Mouse (Mus musculus) hindbrain, embryonic 11.5 days (tissue): Measurements from ENCODE around the gene E330017A01Rik. TPM values are rescaled to one million over a fixed set of nuclear protein-coding genes. Genes with fewer than 3 reads are reported as not detected.

Experiments used
- ATAC-seq: fragments of 200-750 bp; cut with Nextera tagmentation; 2 replicates; pipeline ENCODE4 v1.8.0; 2017; ENCODE audit warnings: mild to moderate bottlenecking, moderate TSS enrichment, moderate library complexity; ENCODE audit not compliant: low FRiP score
- DNase-seq: peaks from one replicate; pipeline ENCODE4 v3.0.0-alpha.2; 2015; ENCODE audit warnings: low spot score
- H3K27ac ChIP-seq: fragments of 300-500 bp; sonication (generic); 2 replicates; pipeline ENCODE4 v1.5.1; 2014; ENCODE audit warnings: mild to moderate bottlenecking, low read depth, low read length
- H3K27me3 ChIP-seq: fragments of 300-500 bp; sonication (generic); 2 replicates; pipeline ENCODE4 v1.6.1; 2014; ENCODE audit warnings: mild to moderate bottlenecking, low read length, moderate library complexity, mixed read lengths; ENCODE audit not compliant: control insufficient read depth, insufficient read depth
- H3K36me3 ChIP-seq: fragments of 300-500 bp; sonication (generic); 2 replicates; pipeline ENCODE4 v1.6.1; 2014; ENCODE audit warnings: mild to moderate bottlenecking, low read length, moderate library complexity, mixed read lengths; ENCODE audit not compliant: control insufficient read depth, insufficient read depth
- H3K4me1 ChIP-seq: fragments of 300-500 bp; sonication (generic); replicated peaks from 2 replicates; pipeline ENCODE4 v1.6.1; 2014; ENCODE audit warnings: low read length, mixed read lengths; ENCODE audit not compliant: control insufficient read depth, insufficient read depth
- H3K4me2 ChIP-seq: fragments of 300-500 bp; sonication (generic); replicated peaks from 2 replicates; pipeline ENCODE4 v1.6.1; 2014; ENCODE audit warnings: mild to moderate bottlenecking, low read depth, low read length
- H3K4me3 ChIP-seq: fragments of 300-500 bp; sonication (generic); 2 replicates; pipeline ENCODE4 v1.5.1; 2014; ENCODE audit warnings: low read depth, low read length
- H3K9ac ChIP-seq: fragments of 300-500 bp; sonication (generic); 2 replicates; pipeline ENCODE4 v1.6.1; 2014; ENCODE audit warnings: low read depth, low read length
- H3K9me3 ChIP-seq: fragments of 300-500 bp; sonication (generic); 2 replicates; pipeline ENCODE4 v1.6.1; 2016; ENCODE audit warnings: low read length; ENCODE audit not compliant: control insufficient read depth
- WGBS: fragments of 180-500 bp; shearing (Covaris S2); extraction: QIAGEN DNeasy Blood & Tissue Kit; methylation state at CpG from one replicate; pipeline ENCODE4 v1.1.7; 2014; 5-methylcytosine and 5-hydroxymethylcytosine counted together
- polyA plus RNA-seq: library from polyadenylated mRNA; unstranded; fragments of >200 nt; fragmentation: Nextera tagmentation; extraction: Ambion mirVana; gene quantifications from 2 replicates; pipeline ENCODE4 v1.2.1, GENCODE M21; 2014

E330017A01Rik gene
- polyA plus RNA-seq, 1 experiment from 2014 or later: not detected

DNA sequence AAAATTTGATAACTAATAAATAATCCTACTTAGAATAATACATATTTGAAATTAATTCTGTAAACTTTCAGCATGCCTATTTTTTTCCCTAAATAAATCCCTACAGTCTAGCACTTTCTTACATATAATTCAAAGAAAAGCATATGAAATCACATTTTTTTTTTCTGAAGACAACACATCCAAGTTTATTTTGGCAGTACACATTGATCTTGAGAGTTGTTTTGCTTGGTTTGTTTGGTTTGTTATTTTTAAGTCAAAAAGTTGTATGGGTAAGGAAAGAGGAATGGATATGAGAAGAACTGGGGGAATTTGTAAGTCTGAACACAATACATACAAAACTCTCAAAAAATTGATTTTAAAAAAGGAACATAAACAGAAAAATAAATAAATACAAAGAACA is 17.2 kb upstream of the E330017A01Rik start:
- Histone ChIP-seq H3K4me1 (no peaks in the 10 kb centered on the region), H3K4me3 (no peak overlapping the region)
- ATAC-seq: no peak

DNA sequence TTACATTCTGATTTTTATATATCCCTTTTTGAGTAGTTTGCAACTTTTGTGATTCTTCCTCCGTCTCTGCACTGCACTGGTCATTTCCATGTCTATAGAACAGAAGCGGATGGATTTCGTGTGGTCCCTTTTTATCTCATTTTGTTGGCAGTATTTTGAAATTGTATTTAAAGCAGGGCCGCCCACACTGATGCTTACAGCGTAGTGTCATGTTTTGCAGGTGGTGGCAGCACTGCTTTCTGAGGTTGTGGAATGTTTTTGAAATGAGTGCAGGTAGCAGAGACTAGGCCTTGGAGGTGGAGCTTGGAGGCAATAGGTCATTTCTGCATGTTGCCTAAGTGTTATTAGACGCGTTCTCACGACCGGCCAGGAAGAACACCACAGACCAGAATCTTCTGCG is 11.4 kb upstream of the E330017A01Rik start:
- no peak overlapping the region for H3K9ac ChIP-seq
- H3K4me3 ChIP-seq: no peak overlapping the region
- H3K4me2 ChIP-seq: no peak overlapping the region
- DNase-seq: no peak
- no peak overlapping the region for H3K27ac ChIP-seq
- no peak for ATAC-seq
- WGBS: 96% methylated on average over 10 of the region's 10 CpGs
- H3K9me3 ChIP-seq: no peaks in the 10 kb centered on the region
- H3K27me3 ChIP-seq: no peaks in the 10 kb centered on the region
- no peaks in the 10 kb centered on the region for H3K36me3 ChIP-seq
- no peaks in the 10 kb centered on the region for H3K4me1 ChIP-seq

More for the DNA sequence above, 17.2 kb upstream of the E330017A01Rik start:
- H3K9me3 ChIP-seq: no peaks in the 10 kb centered on the region
- no peak overlapping the region for H3K9ac ChIP-seq
- no peak overlapping the region for H3K27ac ChIP-seq
- H3K27me3 ChIP-seq: no peaks in the 10 kb centered on the region
- DNase-seq: no peak
- no peaks in the 10 kb centered on the region for H3K36me3 ChIP-seq
- H3K4me2 ChIP-seq: no peak overlapping the region

DNA sequence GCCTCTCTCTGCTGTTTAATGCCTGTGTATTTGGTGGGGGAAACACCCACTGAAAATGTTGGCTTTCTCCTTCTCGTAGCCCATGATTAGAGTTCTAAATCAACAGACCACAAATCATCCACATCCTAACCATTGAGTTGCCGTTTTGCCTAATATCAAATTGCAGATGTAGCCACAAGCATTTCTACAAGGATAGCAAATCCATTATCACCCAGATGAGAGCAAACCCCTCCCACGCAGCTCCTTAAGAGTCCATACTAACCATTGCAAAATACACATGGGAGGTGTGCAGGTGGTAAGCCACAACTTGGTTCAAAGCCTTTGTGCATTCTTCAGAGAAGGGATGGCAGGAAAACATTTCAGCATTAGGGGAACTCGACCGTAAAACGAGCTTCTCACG is 523 bp downstream of the E330017A01Rik start:
- Histone ChIP-seq H3K4me1 (no peaks in the 10 kb centered on the region), H3K4me3 (no peak overlapping the region), H3K4me2 (no peak overlapping the region), H3K27ac (no peak overlapping the region), H3K9me3 (no peaks in the 10 kb centered on the region), H3K27me3 (no peaks in the 10 kb centered on the region), H3K9ac (no peak overlapping the region), H3K36me3 (no peaks in the 10 kb centered on the region)
- ATAC-seq (no peak), DNase-seq (no peak)
- WGBS: 90% methylated on average over 7 of the region's 7 CpGs

DNA sequence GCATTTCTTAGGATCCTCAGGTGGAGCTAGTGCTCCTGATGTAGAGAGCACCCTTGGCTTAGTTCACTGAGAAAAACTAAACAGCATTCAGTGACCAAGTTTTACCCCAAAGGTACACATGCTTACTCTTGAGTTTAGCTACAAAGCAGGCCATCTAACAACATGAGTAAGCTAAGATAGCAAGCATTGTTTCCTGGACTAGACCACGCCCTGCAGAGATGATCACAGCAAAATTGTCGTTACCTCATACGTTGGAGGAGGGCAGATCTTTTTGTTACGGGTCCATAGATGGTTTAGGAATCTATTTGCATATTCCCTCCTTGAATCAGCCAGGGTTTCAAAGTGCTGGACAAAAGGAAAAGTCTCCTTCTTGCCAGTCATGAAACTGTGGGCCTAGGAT is 1.1 kb downstream of the E330017A01Rik start:
- H3K4me1 ChIP-seq: no peaks in the 10 kb centered on the region
- H3K9ac ChIP-seq: no peak overlapping the region
- H3K27ac ChIP-seq: no peak overlapping the region
- H3K36me3 ChIP-seq: no peaks in the 10 kb centered on the region
- 82% methylated on average over 4 of the region's 4 CpGs for WGBS
- ATAC-seq (no peak), DNase-seq (no peak)
- no peak overlapping the region for H3K4me2 ChIP-seq
- no peaks in the 10 kb centered on the region for H3K27me3 ChIP-seq
- no peaks in the 10 kb centered on the region for H3K9me3 ChIP-seq
- no peak overlapping the region for H3K4me3 ChIP-seq

DNA sequence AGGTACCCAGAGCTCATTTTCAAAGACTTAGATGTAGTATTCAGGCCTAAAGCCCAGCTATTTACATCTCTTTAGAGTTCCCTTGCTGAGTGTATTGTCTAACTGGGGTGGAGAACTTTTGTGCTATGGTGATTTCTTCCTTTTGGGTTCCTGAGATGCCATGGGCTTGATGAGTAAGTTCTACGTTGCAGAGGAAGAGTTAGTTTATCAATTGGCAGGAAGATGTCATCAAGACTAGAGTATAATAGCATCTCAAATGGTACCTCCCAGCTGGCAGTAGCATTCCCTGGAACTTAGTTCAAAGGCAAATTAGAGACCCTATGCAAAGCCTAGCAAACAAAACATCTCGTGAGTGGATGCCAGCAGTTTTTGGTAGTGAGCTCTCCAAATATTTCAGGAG is 2.7 kb downstream of the E330017A01Rik start:
- H3K9me3 ChIP-seq: no peaks in the 10 kb centered on the region
- no peak overlapping the region for H3K9ac ChIP-seq
- DNase-seq (no peak), ATAC-seq (no peak)
- no peak overlapping the region for H3K4me2 ChIP-seq
- 47% methylated on average over 2 of the region's 2 CpGs for WGBS
- no peak overlapping the region for H3K27ac ChIP-seq
- H3K4me3 ChIP-seq: no peak overlapping the region
- H3K27me3 ChIP-seq: no peaks in the 10 kb centered on the region
- H3K4me1 ChIP-seq: no peaks in the 10 kb centered on the region
- no peaks in the 10 kb centered on the region for H3K36me3 ChIP-seq

DNA sequence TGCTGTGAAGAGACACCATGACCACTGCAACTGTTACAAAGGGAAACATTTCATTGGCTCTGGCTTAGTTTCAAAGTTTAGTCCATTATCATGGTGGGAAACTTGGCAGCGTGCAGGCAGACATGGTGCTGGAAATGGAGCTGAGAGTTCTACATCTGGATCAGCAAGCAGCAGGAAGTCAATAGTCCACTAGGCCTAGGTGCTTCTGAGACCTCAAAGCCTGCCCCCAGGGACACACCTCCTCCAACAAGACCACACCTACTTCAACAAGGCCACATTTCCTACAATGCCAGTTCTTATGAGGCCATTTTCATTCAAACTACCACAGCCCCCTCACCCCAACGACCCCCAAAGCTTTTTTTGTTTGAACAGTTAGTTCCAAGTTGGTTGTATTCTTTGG is 8.8 kb downstream of the E330017A01Rik start:
- H3K27ac ChIP-seq: no peak overlapping the region
- no peak overlapping the region for H3K9ac ChIP-seq
- H3K36me3 ChIP-seq: no peaks in the 10 kb centered on the region
- no peak for ATAC-seq
- no peak for DNase-seq
- H3K4me1 ChIP-seq: no peaks in the 10 kb centered on the region
- no peak overlapping the region for H3K4me3 ChIP-seq
- WGBS: 74% methylated on average over 2 of the region's 2 CpGs
- no peaks in the 10 kb centered on the region for H3K27me3 ChIP-seq
- H3K9me3 ChIP-seq: no peaks in the 10 kb centered on the region
- no peak overlapping the region for H3K4me2 ChIP-seq

DNA sequence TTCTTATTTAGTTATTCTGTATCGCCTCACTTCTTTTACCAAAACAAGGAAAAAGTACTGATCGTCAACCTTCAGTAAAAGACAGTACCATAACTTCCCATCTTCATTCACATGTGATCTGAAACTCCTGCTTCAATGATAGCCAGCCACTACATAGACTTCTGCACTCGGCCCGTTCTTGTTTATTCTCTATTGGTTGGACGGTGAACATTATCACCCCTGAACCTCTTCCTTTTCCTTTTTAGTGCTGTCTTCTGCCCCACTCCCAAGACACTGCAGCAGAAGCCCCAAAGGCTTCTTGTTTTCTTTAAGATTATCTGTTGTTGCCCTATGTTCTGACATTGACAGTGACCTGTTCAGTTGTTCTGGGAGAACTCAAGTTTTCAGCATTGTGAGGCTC is 9.6 kb downstream of the E330017A01Rik start:
- no peak for ATAC-seq
- no peaks in the 10 kb centered on the region for H3K27me3 ChIP-seq
- DNase-seq: no peak
- H3K4me2 ChIP-seq: no peak overlapping the region
- H3K4me3 ChIP-seq: no peak overlapping the region
- H3K9ac ChIP-seq: no peak overlapping the region
- no peak overlapping the region for H3K27ac ChIP-seq
- WGBS: 95% methylated on average over 5 of the region's 5 CpGs
- H3K9me3 ChIP-seq: no peaks in the 10 kb centered on the region
- H3K36me3 ChIP-seq: no peaks in the 10 kb centered on the region
- no peaks in the 10 kb centered on the region for H3K4me1 ChIP-seq

DNA sequence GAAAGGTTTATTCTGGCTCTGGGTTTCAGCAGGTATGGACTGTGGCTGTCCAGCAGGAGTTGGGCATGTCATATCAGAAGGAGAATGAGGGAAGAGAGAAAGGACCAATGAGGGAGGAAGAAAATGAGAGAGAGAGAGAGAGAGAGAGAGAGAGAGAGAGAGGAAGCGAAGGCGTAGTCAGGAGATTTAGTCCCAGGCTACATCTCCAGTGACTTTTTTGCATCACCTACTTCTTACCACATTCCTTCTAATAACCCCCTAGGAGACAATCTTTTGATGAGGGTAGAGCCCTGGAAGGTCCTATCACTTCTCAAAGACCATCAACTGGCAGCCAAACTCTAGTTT is 10.2 kb downstream of the E330017A01Rik start:
- no peaks in the 10 kb centered on the region for H3K4me1 ChIP-seq
- DNase-seq (no peak), ATAC-seq (no peak)
- no peaks in the 10 kb centered on the region for H3K27me3 ChIP-seq
- no peak overlapping the region for H3K9ac ChIP-seq
- H3K4me2 ChIP-seq: no peak overlapping the region
- H3K27ac ChIP-seq: no peak overlapping the region
- WGBS: 89% methylated on average over 2 of the region's 2 CpGs
- no peaks in the 10 kb centered on the region for H3K9me3 ChIP-seq
- no peak overlapping the region for H3K4me3 ChIP-seq
- H3K36me3 ChIP-seq: no peaks in the 10 kb centered on the region

DNA sequence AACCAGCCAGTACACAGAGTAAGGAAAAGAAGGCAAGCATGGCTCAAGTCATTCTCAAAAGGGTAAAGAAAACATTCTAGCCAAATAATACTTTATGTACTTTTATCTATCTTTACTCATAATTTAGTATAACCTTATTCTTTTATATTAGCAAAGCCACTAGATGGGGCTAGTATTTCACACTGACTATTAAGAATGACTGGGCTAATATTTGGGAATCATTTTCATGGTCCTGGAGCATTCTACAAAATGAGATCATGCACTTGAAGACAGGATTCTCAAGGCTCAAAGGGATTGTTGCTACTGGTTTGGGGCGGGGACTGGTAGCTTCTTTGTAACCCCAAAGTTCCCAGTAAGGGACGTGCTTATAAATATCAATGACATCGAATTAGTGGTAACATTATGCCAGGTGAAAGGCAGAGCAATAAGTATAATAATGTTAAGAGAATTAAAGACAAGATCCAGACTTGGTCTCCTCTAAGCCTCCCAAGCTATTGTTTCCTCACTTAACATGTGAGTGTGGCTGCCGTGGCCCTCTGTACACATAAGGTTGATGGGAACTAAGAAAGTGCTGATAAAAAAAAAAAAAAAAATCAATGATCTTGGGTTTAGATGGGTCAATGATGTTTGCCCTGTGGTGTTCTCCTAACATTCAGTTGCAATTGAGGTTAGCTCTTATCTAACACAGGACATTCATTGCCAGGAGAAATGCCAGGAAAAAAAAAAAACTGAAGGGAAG is 10.8 kb downstream of the E330017A01Rik start:
- WGBS: 87% methylated on average over 4 of the region's 4 CpGs
- Histone ChIP-seq H3K27me3 (no peaks in the 10 kb centered on the region), H3K4me2 (no peak overlapping the region), H3K27ac (no peak overlapping the region), H3K9ac (no peak overlapping the region), H3K9me3 (no peaks in the 10 kb centered on the region), H3K4me1 (no peaks in the 10 kb centered on the region), H3K36me3 (no peaks in the 10 kb centered on the region), H3K4me3 (no peak overlapping the region)
- ATAC-seq: no peak
- DNase-seq: no peak
